Mouse (Mus musculus) midbrain, postnatal 0 days (tissue): ENCODE results near the gene Wdr60. TPM values are rescaled to one million over a fixed set of nuclear protein-coding genes. Genes with fewer than 3 reads are reported as not detected.

Experiments
- ATAC-seq: fragments of 200-750 bp; cut with Nextera tagmentation; 2 replicates; pipeline ENCODE4 v1.8.0; 2017; ENCODE audit warnings: moderate number of reproducible peaks, mild to moderate bottlenecking, moderate TSS enrichment, moderate library complexity; ENCODE audit not compliant: low FRiP score
- DNase-seq: peaks from one replicate; pipeline ENCODE4 v3.0.0-alpha.2; 2015; ENCODE audit warnings: low spot score
- H3K27ac ChIP-seq: fragments of 300-500 bp; sonication (generic); 2 replicates; pipeline ENCODE4 v1.5.1; 2014; ENCODE audit warnings: low read depth, mild to moderate bottlenecking, low read length, mixed read lengths
- H3K27me3 ChIP-seq: fragments of 300-500 bp; sonication (generic); 2 replicates; pipeline ENCODE4 v1.6.1; 2014; ENCODE audit warnings: low read length, control low read depth, mixed read lengths; ENCODE audit not compliant: insufficient read depth
- H3K36me3 ChIP-seq: fragments of 300-500 bp; sonication (generic); 2 replicates; pipeline ENCODE4 v1.6.1; 2014; ENCODE audit warnings: low read length, control low read depth, mixed read lengths; ENCODE audit not compliant: insufficient read depth
- H3K4me1 ChIP-seq: fragments of 300-500 bp; sonication (generic); 2 replicates; pipeline ENCODE4 v1.6.1; 2014; ENCODE audit warnings: mild to moderate bottlenecking, control low read depth, antibody characterized with exemption, low read length, mixed read lengths; ENCODE audit not compliant: insufficient read depth
- H3K4me2 ChIP-seq: fragments of 300-500 bp; sonication (generic); 2 replicates; pipeline ENCODE4 v1.6.1; 2014; ENCODE audit warnings: low read depth, mild to moderate bottlenecking, low read length, mixed read lengths; ENCODE audit not compliant: poor library complexity, severe bottlenecking
- H3K4me3 ChIP-seq: fragments of 300-500 bp; sonication (generic); 2 replicates; pipeline ENCODE4 v1.5.1; 2014; ENCODE audit warnings: low read depth, mild to moderate bottlenecking, low read length, moderate library complexity
- H3K9ac ChIP-seq: fragments of 300-500 bp; sonication (generic); replicated peaks from 2 replicates; pipeline ENCODE4 v1.6.1; 2014; ENCODE audit warnings: mild to moderate bottlenecking, low read length, moderate library complexity, mixed read lengths; ENCODE audit not compliant: poor library complexity, severe bottlenecking
- H3K9me3 ChIP-seq: fragments of 300-500 bp; sonication (generic); 2 replicates; pipeline ENCODE4 v1.6.1; 2016; ENCODE audit warnings: low read length, control low read depth
- CTCF ChIP-seq: IDR thresholded peaks from 2 replicates; pipeline ENCODE4 v1.5.1; 2016; ENCODE audit warnings: antibody characterized with exemption, mild to moderate bottlenecking
- WGBS: fragments of 180-500 bp; shearing (Covaris S2); extraction: QIAGEN DNeasy Blood & Tissue Kit; methylation state at CpG from one replicate; pipeline ENCODE4 v1.1.7; 2014; 5-methylcytosine and 5-hydroxymethylcytosine counted together
- polyA plus RNA-seq: library from polyadenylated mRNA; unstranded; fragments of >200 nt; fragmentation: Nextera tagmentation; extraction: Ambion mirVana; gene quantifications from 2 replicates; pipeline ENCODE4 v1.2.1, GENCODE M21; 2015
- total RNA-seq: library from RNA; depleted of rRNA; stranded (reverse); fragments of >200 nt; gene quantifications from 2 replicates; pipeline ENCODE4 v1.2.3, GENCODE M21; 2014

Gene Wdr60
- total and polyA plus RNA-seq, 2 experiments from 2014 or later = 12.8 to 17.5 TPM

DNA sequence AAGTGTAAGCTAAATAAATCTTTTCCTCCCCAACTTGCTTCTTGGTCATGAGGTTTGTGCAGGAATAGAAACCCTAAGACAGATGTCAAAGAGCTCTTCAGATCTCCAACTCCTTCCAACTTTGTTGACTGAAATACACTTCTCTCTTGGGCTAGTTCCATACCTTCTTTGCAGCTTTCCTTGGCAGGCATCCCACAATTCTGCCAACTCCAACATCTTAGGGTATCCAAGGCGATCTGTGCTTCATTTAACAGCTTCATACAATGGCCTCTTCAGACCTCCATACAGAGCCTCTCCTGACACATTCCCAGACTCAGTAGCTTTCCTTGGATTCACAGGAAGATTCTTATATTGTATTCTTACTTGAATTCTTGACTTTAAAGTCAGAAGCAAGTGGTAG, 10.9 kb upstream of the Wdr60 start:
- H3K27ac ChIP-seq = no peak overlapping the region
- no peaks in the 10 kb centered on the region for H3K4me1 ChIP-seq
- no peaks in the 10 kb centered on the region for H3K27me3 ChIP-seq
- no peak overlapping the region for H3K4me2 ChIP-seq
- ATAC-seq = no peak
- no peak for DNase-seq
- no peaks in the 10 kb centered on the region for H3K36me3 ChIP-seq
- no peak overlapping the region for H3K9ac ChIP-seq
- 44% methylated on average over 1 of the region's 1 CpGs for WGBS
- no peaks in the 10 kb centered on the region for H3K9me3 ChIP-seq
- no peak for TF ChIP-seq CTCF
- no peak overlapping the region for H3K4me3 ChIP-seq

DNA sequence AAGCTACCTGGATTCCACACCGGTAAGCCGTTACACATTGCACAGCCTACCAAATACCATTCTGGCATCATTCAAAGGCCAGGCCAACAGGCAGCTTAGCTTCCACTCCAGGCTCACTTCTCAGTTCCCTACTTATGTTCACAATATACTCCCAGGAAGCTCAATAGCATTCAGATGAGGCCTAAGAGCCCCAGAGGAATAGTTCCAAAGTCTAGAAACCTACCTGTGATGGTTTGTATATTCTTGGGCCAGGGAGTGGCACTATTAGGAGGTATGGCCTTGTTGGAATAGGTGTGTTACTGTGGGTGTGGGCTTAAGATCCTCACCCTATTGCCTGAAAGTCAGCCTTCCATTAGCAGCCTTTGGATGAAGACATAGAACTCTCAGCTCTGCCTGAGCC, 8.2 kb upstream of the Wdr60 start:
- DNase-seq (no peak), ATAC-seq (no peak)
- no peak overlapping the region for H3K4me2 ChIP-seq
- WGBS = 92% methylated on average over 2 of the region's 2 CpGs
- no peak overlapping the region for H3K27ac ChIP-seq
- no peaks in the 10 kb centered on the region for H3K4me1 ChIP-seq
- no peaks in the 10 kb centered on the region for H3K9me3 ChIP-seq
- H3K36me3 ChIP-seq = no peaks in the 10 kb centered on the region
- no peak for TF ChIP-seq CTCF
- no peaks in the 10 kb centered on the region for H3K27me3 ChIP-seq
- no peak overlapping the region for H3K4me3 ChIP-seq
- no peak overlapping the region for H3K9ac ChIP-seq

DNA sequence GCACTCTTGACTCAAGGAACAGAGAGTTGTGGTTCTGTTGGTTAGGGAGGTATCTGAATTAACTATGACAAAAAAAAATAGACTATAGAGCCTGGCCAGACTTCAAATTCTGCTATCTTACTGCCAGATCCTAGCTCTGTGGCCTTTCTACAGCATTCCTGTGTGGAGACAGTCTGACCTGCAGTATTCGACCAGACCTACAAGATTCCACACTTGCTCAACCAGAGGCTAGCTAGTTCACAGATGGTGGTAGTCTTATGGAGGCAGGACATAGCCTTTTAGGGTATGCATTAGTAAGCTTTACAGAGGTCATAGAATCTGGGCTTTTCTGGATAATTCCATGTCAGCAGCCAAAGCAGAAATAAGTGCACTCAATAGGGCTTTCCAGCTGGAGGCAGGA, 7.7 kb upstream of the Wdr60 start:
- Histone ChIP-seq H3K4me2 (no peak overlapping the region), H3K27ac (no peak overlapping the region), H3K4me1 (no peaks in the 10 kb centered on the region), H3K4me3 (no peak overlapping the region), H3K9me3 (no peaks in the 10 kb centered on the region), H3K36me3 (no peaks in the 10 kb centered on the region), H3K27me3 (no peaks in the 10 kb centered on the region), H3K9ac (no peak overlapping the region)
- no peak for TF ChIP-seq CTCF
- 80% methylated on average over 1 of the region's 1 CpGs for WGBS
- ATAC-seq (no peak), DNase-seq (no peak)

DNA sequence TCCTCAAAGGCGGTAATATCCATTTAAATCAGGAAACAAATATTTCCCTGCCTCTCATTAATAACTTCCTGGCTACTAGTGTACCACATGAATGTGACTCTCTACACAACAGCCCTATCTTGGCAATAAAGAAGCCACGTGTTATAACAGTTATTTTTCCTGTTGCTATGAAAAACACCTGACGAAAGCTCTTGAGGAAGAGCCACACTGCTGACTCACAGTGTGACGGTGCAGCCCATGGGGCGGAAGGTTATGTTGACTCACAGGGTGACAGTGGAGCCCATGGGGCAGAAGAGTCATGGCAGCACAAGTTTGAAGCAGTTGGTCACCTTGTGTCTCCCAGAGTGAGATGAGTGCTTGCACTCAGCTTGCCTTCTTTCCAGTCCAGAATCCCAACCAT, 6.6 kb upstream of the Wdr60 start:
- Histone ChIP-seq H3K9ac (no peak overlapping the region), H3K27ac (no peak overlapping the region), H3K9me3 (no peaks in the 10 kb centered on the region), H3K4me3 (no peak overlapping the region), H3K36me3 (no peaks in the 10 kb centered on the region), H3K27me3 (0 out of 2 replicates have a peak, but pooled peaks cover 2% of the 10 kb centered on the region), H3K4me2 (no peak overlapping the region), H3K4me1 (no peaks in the 10 kb centered on the region)
- no peak for TF ChIP-seq CTCF
- no peak for DNase-seq
- no peak for ATAC-seq
- WGBS = 83% methylated on average over 5 of the region's 5 CpGs

DNA sequence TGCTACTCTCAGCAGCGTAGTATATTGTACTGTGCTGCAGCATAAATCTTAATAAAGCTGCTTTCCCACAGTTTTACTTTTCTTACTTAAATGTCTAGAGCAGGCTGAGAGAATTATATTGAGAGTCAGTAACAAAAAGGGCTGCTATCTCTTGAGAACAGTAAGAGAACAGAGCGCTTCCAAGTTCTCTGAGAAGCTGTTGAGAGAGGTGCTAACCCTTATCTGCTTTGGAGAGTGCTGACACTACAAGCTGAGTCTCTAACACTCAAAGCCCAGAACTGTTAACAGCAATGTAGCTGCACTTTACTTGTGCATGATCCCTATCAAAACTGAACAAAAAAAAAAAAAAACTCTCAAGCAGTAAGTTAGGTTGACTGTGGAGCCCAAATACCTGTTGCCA, 2.5 kb upstream of the Wdr60 start:
- ATAC-seq (no peak), DNase-seq (no peak)
- Histone ChIP-seq H3K4me2 (no peak overlapping the region), H3K9me3 (no peaks in the 10 kb centered on the region), H3K36me3 (no peaks in the 10 kb centered on the region), H3K4me1 (0 out of 2 replicates have a peak, but pooled peaks cover 4% of the 10 kb centered on the region), H3K4me3 (no peak overlapping the region), H3K27me3 (0 out of 2 replicates have a peak, but pooled peaks cover 2% of the 10 kb centered on the region), H3K9ac (no peak overlapping the region), H3K27ac (no peak overlapping the region)
- 77% methylated on average over 2 of the region's 2 CpGs for WGBS
- TF ChIP-seq CTCF = no peak

DNA sequence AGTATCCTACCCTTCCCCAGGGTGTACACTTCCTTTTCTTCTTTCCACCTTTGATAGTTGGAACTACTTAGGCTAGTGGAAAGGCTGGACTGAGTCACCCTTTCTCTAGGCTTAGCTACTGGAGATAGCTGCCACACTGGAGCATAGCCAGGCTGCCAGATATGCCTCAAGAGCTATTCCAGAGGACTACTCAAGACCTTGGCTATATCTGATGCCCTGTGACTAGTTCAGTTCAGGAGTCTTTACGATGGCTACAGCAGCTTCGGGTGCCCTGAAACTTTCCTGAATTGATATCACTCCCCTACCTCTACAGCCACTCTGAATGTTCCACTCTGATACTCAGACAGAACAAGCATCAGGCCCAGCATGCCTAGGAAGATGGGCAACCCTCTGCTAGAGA, 1.9 kb upstream of the Wdr60 start:
- no peak overlapping the region for H3K27ac ChIP-seq
- 96% methylated on average over 2 of the region's 2 CpGs for WGBS
- no peak overlapping the region for H3K4me3 ChIP-seq
- 0 out of 2 replicates have a peak, but pooled peaks cover 4% of the 10 kb centered on the region for H3K4me1 ChIP-seq
- H3K4me2 ChIP-seq = no peak overlapping the region
- DNase-seq (no peak), ATAC-seq (no peak)
- TF ChIP-seq CTCF = no peak
- no peak overlapping the region for H3K9ac ChIP-seq
- 0 out of 2 replicates have a peak, but pooled peaks cover 2% of the 10 kb centered on the region for H3K27me3 ChIP-seq
- H3K9me3 ChIP-seq = no peaks in the 10 kb centered on the region
- no peaks in the 10 kb centered on the region for H3K36me3 ChIP-seq
